Mouse (Mus musculus) liver, embryonic 18 days (tissue): ENCODE results near the gene Rsrc2. TPM values are rescaled to one million over a fixed set of nuclear protein-coding genes. Genes with fewer than 3 reads are reported as not detected.

ENCODE experiments used
- polyA plus RNA-seq: library from polyadenylated mRNA; depleted of rRNA; stranded (reverse); fragments of >200 nt; gene quantifications from 2 replicates; pipeline ENCODE4 v1.2.3, GENCODE M21; 2012; rRNA removed

Gene Rsrc2
- 32.0 and 33.3 TPM in 2 replicates for polyA plus RNA-seq

DNA sequence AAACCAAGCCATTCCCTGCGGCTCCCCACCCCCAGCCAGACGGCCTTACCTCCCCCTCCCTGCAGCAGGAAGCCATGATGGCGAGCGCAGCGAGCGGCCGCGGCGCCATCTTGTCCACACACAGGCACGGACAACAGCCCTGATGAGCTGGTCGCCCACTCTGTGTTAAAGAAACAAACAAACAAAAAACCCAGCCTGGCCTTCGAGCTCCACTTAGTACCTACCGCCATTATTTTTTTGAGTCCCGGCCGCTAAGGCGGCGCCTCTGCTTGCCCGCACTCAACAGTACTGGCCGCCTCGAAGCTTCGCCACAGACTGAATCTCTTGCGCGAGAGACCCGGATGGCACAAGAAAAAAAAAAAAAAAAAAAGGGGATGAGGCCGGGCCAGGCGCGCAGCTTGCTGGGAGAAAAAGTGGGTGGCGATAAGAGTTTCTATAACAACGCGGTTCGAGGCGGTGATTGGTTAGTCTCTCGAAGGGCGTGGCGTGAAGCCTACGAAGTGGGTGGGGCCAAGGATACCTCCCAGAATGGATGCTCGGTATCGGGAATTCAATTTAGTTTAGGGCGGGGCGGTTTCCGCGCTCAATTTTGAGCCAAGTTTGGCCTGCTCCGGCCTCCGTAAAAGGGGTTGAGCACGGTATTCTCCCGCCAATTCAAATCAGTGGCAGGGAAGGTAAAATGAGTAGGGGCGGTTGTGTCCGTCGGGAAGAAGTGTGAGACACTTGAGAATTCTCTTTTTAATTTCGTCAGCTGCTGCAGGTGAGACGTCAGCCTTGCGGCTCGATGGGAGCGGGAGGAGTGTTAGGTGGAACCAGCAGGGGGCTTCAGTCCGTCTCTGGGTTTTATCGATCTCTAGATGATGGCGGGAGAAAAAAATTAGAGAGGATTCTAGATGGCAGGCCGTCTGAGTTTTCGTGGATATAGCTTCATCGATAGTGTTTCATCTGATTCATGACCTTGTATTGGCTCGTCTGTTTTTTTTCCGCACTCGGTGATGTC, at the start of gene Rsrc2, which contains the start of gene Kntc1:
Rsrc2 (minus strand) TSS at position 350 of the 1,000 bp plus-strand sequence.
Kntc1 (plus strand) TSS at position 652 of the 1,000 bp plus-strand sequence.

GRCm38 (mm10) chr5:123720328-123721311, 28.6 kb downstream of the Rsrc2 start, which contains the start of gene Zcchc8:
Gene Zcchc8, minus strand, starts transcription at chr5:123721100.

GRCm38 (mm10) chr5:123684221-123685144, 64.7 kb downstream of the Rsrc2 start, which contains the start of gene Clip1:
Gene Clip1, minus strand, starts transcription at chr5:123684618.

Other genes starting within 250 kb of the Rsrc2 start
- gene B3gnt4, start 239.0 kb downstream of the Rsrc2 start, polyA plus RNA-seq = not detected in 2 replicates
- gene Diablo, start 225.2 kb downstream of the Rsrc2 start, polyA plus RNA-seq = 26.2 and 27.8 TPM in 2 replicates
- gene Gm49027, start 223.9 kb downstream of the Rsrc2 start, polyA plus RNA-seq = 0.30 and 0.37 TPM in 2 replicates
- 8.3 and 8.8 TPM in 2 replicates for gene Vps33a, start 176.4 kb downstream of the Rsrc2 start, polyA plus RNA-seq
- 6.1 and 6.7 TPM in 2 replicates for gene Clip1, start 64.8 kb downstream of the Rsrc2 start, polyA plus RNA-seq
- 19.0 and 22.0 TPM in 2 replicates for gene Zcchc8, start 28.3 kb downstream of the Rsrc2 start, polyA plus RNA-seq
- gene Kntc1, start 302 bp upstream of the Rsrc2 start, polyA plus RNA-seq = 9.0 and 10.1 TPM in 2 replicates
- gene Hcar2, start 116.1 kb upstream of the Rsrc2 start, polyA plus RNA-seq = 0.87 and 1.2 TPM in 2 replicates
- 0.13 and 0.20 TPM in 2 replicates for gene Hcar1, start 130.6 kb upstream of the Rsrc2 start, polyA plus RNA-seq
- gene Denr, start 157.8 kb upstream of the Rsrc2 start, polyA plus RNA-seq = 13.1 and 13.6 TPM in 2 replicates
- 0.35 and 0.64 TPM in 2 replicates for gene Gm43518, start 178.0 kb upstream of the Rsrc2 start, polyA plus RNA-seq
- 2.7 and 3.3 TPM in 2 replicates for gene Ccdc62, start 181.3 kb upstream of the Rsrc2 start, polyA plus RNA-seq
- 11.7 and 14.7 TPM in 2 replicates for gene Hip1r, start 224.2 kb upstream of the Rsrc2 start, polyA plus RNA-seq